Mouse (Mus musculus) olfactory bulb, adult 2 months (tissue): ENCODE results near the gene Chchd10.

Experiments used
- CTCF ChIP-seq: fragments of 200-500 bp; IDR thresholded peaks from 2 replicates; pipeline ENCODE4 v1.5.1; 2012; ENCODE audit warnings: low read depth, mild to moderate bottlenecking, low read length, moderate library complexity; ENCODE audit not compliant: insufficient read depth
- POLR2A ChIP-seq: fragments of 200-500 bp; IDR thresholded peaks from 2 replicates; pipeline ENCODE4 v1.6.1; 2012; ENCODE audit warnings: mild to moderate bottlenecking, low read depth, low read length, moderate library complexity; ENCODE audit not compliant: insufficient read depth

DNA sequence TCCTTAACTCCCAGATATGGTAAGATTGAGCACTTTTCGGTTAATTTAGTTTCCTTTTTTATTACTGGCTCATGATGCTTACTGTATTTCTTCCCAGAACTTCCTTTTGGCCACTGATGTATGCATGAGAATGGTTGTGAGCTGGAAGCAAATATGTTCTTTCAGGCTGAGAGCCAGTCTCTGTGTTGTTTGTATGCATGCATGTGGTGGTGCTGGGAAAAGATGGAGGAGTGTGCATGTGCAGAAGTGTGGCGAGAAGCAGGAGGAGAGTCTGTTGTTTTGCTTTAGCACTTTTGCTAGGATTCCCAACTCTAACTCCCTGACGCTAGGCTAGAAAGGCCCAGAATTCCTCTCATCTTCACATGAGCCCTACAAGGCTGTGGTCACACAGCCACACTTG is 46.5 kb downstream of the Chchd10 start:
- TF ChIP-seq CTCF, result no peak
- no peak for TF ChIP-seq POLR2A
